Mouse (Mus musculus) kidney, embryonic 15.5 days (tissue): ENCODE measurements around the gene Rps7. TPM values are rescaled to one million over a fixed set of nuclear protein-coding genes. Genes with fewer than 3 reads are reported as not detected.

Experiments used
- ATAC-seq: fragments of 200-750 bp; cut with Nextera tagmentation; replicated peaks from 2 replicates; pipeline ENCODE4 v1.8.0; 2017; ENCODE audit warnings: moderate TSS enrichment; ENCODE audit not compliant: low FRiP score
- H3K27ac ChIP-seq: fragments of 300-500 bp; sonication (generic); 2 replicates; pipeline ENCODE4 v1.5.1; 2015; ENCODE audit warnings: mild to moderate bottlenecking, inconsistent platforms
- H3K27me3 ChIP-seq: fragments of 300-500 bp; sonication (generic); 2 replicates; pipeline ENCODE4 v1.6.1; 2015; ENCODE audit warnings: inconsistent platforms
- H3K36me3 ChIP-seq: fragments of 300-500 bp; sonication (generic); 2 replicates; pipeline ENCODE4 v1.6.1; 2015; ENCODE audit warnings: inconsistent platforms
- H3K4me1 ChIP-seq: fragments of 300-500 bp; sonication (generic); 2 replicates; pipeline ENCODE4 v1.6.1; 2015; ENCODE audit warnings: inconsistent platforms
- H3K4me2 ChIP-seq: fragments of 300-500 bp; sonication (generic); 2 replicates; pipeline ENCODE4 v1.6.1; 2015; ENCODE audit warnings: moderate library complexity, mild to moderate bottlenecking, inconsistent platforms
- H3K4me3 ChIP-seq: fragments of 300-500 bp; sonication (generic); replicated peaks from 2 replicates; pipeline ENCODE4 v1.5.1; 2015; ENCODE audit warnings: mild to moderate bottlenecking, inconsistent platforms
- H3K9ac ChIP-seq: fragments of 300-500 bp; sonication (generic); 2 replicates; pipeline ENCODE4 v1.6.1; 2015; ENCODE audit warnings: mild to moderate bottlenecking, inconsistent platforms
- H3K9me3 ChIP-seq: fragments of 300-500 bp; sonication (generic); replicated peaks from 2 replicates; pipeline ENCODE4 v1.6.1; 2016; ENCODE audit warnings: inconsistent platforms
- WGBS: fragments of 180-500 bp; shearing (Covaris S2); methylation state at CpG from one replicate; pipeline ENCODE4 v1.1.7; 2015; ENCODE audit warnings: mixed read lengths; 5-methylcytosine and 5-hydroxymethylcytosine counted together
- polyA plus RNA-seq: library from polyadenylated mRNA; unstranded; fragments of >200 nt; fragmentation: Nextera tagmentation; extraction: Ambion mirVana; gene quantifications from 2 replicates; pipeline ENCODE4 v1.2.1, GENCODE M21; 2015

Rps7 gene
- 680 and 816 TPM in 2 replicates for polyA plus RNA-seq

- Histone ChIP-seq H3K27me3 (no peaks in the 10 kb centered on the region), H3K4me2 (peak within 1 kb of the TSS; percentile 71), H3K27ac (peak within 1 kb of the TSS; percentile 89), H3K4me1 (peaks cover 18% of the 10 kb centered on the region), H3K4me3 (peak within 1 kb of the TSS; percentile 88), H3K36me3 (peaks cover 40% of the 10 kb centered on the region), H3K9me3 (no peaks in the 10 kb centered on the region), H3K9ac (peak within 1 kb of the TSS; percentile 98)
- peak; percentile 97 for ATAC-seq
- WGBS: 6% methylated on average over 69 of the region's 69 CpGs
These were observed at the start of gene Rps7 for GRCm38 (mm10) chr12:28635535-28636476. Rps7 (minus strand) TSS chr12:28635953.

- ATAC-seq: no peak
- H3K27ac ChIP-seq: no peak overlapping the region
- H3K36me3 ChIP-seq: peaks cover 52% of the 10 kb centered on the region
- no peaks in the 10 kb centered on the region for H3K9me3 ChIP-seq
- H3K4me2 ChIP-seq: no peak overlapping the region
- no peak overlapping the region for H3K4me3 ChIP-seq
- 97% methylated on average over 1 of the region's 1 CpGs for WGBS
- H3K9ac ChIP-seq: no peak overlapping the region
- no peaks in the 10 kb centered on the region for H3K27me3 ChIP-seq
- no peaks in the 10 kb centered on the region for H3K4me1 ChIP-seq
These were observed 48.9 kb upstream of the Rps7 start for GRCm38 (mm10) chr12:28684674-28685073.

GRCm38 (mm10) chr12:28675925-28676209 lies 40.1 kb upstream of the Rps7 start:
- peaks cover 25% of the 10 kb centered on the region for H3K4me1 ChIP-seq
- peaks cover 36% of the 10 kb centered on the region for H3K36me3 ChIP-seq
- ATAC-seq: no peak
- H3K9ac ChIP-seq: peak overlapping the region; percentile 67
- H3K4me2 ChIP-seq: peak overlapping the region; percentile 66
- peak overlapping the region; percentile 72 for H3K4me3 ChIP-seq
- 58% methylated on average over 5 of the region's 5 CpGs for WGBS
- peak overlapping the region; percentile 96 for H3K27ac ChIP-seq
- H3K27me3 ChIP-seq: no peaks in the 10 kb centered on the region
- no peaks in the 10 kb centered on the region for H3K9me3 ChIP-seq

- H3K4me1 ChIP-seq: peaks cover 25% of the 10 kb centered on the region
- H3K27me3 ChIP-seq: no peaks in the 10 kb centered on the region
- H3K27ac ChIP-seq: peak within 1 kb of the TSS; percentile 96
- H3K9ac ChIP-seq: peak within 1 kb of the TSS; percentile 67
- peak; percentile 94 for ATAC-seq
- peak within 1 kb of the TSS; percentile 72 for H3K4me3 ChIP-seq
- peak within 1 kb of the TSS; percentile 66 for H3K4me2 ChIP-seq
- WGBS: 4% methylated on average over 53 of the region's 53 CpGs
- H3K36me3 ChIP-seq: peaks cover 30% of the 10 kb centered on the region
- no peaks in the 10 kb centered on the region for H3K9me3 ChIP-seq
These were observed 39.6 kb upstream of the Rps7 start, which contains the start of gene Adi1 for GRCm38 (mm10) chr12:28675121-28675924. Adi1 (plus strand) TSS chr12:28675231.

GRCm38 (mm10) chr12:28674038-28674720 lies 38.4 kb upstream of the Rps7 start:
- Histone ChIP-seq H3K27me3 (no peaks in the 10 kb centered on the region), H3K27ac (0 out of 2 replicates have a peak overlapping the region, but pooled peaks have one; percentile 96), H3K4me3 (peak overlapping the region; percentile 72), H3K4me1 (peaks cover 25% of the 10 kb centered on the region), H3K9ac (no peak overlapping the region), H3K9me3 (no peaks in the 10 kb centered on the region), H3K36me3 (peaks cover 19% of the 10 kb centered on the region), H3K4me2 (peak overlapping the region; percentile 66)
- WGBS: 80% methylated on average over 10 of the region's 10 CpGs
- no peak for ATAC-seq

- Histone ChIP-seq H3K4me3 (no peak overlapping the region), H3K4me1 (peaks cover 16% of the 10 kb centered on the region), H3K36me3 (no peaks in the 10 kb centered on the region), H3K27me3 (no peaks in the 10 kb centered on the region), H3K4me2 (no peak overlapping the region), H3K9ac (no peak overlapping the region), H3K9me3 (no peaks in the 10 kb centered on the region), H3K27ac (no peak overlapping the region)
- 28% methylated on average over 8 of the region's 8 CpGs for whole genome bisulfite sequencing
- ATAC-seq: no peak
These were observed 31.5 kb upstream of the Rps7 start for GRCm38 (mm10) chr12:28667287-28667686.

- WGBS: 68% methylated on average over 4 of the region's 4 CpGs
- ATAC-seq: no peak
- Histone ChIP-seq H3K36me3 (no peaks in the 10 kb centered on the region), H3K4me1 (peaks cover 13% of the 10 kb centered on the region), H3K27ac (no peak overlapping the region), H3K4me2 (no peak overlapping the region), H3K27me3 (no peaks in the 10 kb centered on the region), H3K9me3 (no peaks in the 10 kb centered on the region), H3K9ac (no peak overlapping the region), H3K4me3 (no peak overlapping the region)
These were observed 31.0 kb upstream of the Rps7 start for GRCm38 (mm10) chr12:28666734-28667133.

- Histone ChIP-seq H3K9ac (no peak overlapping the region), H3K27ac (no peak overlapping the region), H3K4me1 (peaks cover 8% of the 10 kb centered on the region; the same call in 1 of the 2 replicates), H3K4me2 (no peak overlapping the region), H3K27me3 (no peaks in the 10 kb centered on the region), H3K4me3 (no peak overlapping the region), H3K36me3 (peaks cover 37% of the 10 kb centered on the region), H3K9me3 (no peaks in the 10 kb centered on the region)
- no peak for ATAC-seq
- WGBS: 88% methylated on average over 4 of the region's 4 CpGs
These were observed 26.9 kb upstream of the Rps7 start for GRCm38 (mm10) chr12:28662628-28663027.

GRCm38 (mm10) chr12:28649141-28650110 lies 13.7 kb upstream of the Rps7 start, which contains the start of gene Rnaseh1:
Rnaseh1 (plus strand) TSS chr12:28649602.
- WGBS: 2% methylated on average over 52 of the region's 52 CpGs
- peak within 1 kb of the TSS; percentile 51 for H3K9ac ChIP-seq

GRCm38 (mm10) chr12:28638778-28639177 lies 3.0 kb upstream of the Rps7 start:
- Histone ChIP-seq H3K36me3 (peaks cover 10% of the 10 kb centered on the region), H3K27me3 (peaks cover 14% of the 10 kb centered on the region; the same call in 1 of the 2 replicates), H3K9me3 (no peaks in the 10 kb centered on the region), H3K9ac (no peak overlapping the region), H3K4me1 (peaks cover 10% of the 10 kb centered on the region), H3K27ac (no peak overlapping the region), H3K4me3 (no peak overlapping the region), H3K4me2 (no peak overlapping the region)
- 72% methylated on average over 2 of the region's 2 CpGs for WGBS
- ATAC-seq: no peak

More at GRCm38 (mm10) chr12:28649141-28650110, 13.7 kb upstream of the Rps7 start, which contains the start of gene Rnaseh1:
- Histone ChIP-seq H3K4me1 (peaks cover 10% of the 10 kb centered on the region), H3K27ac (peak within 1 kb of the TSS; percentile 64; the same call in 1 of the 2 replicates), H3K4me3 (peak within 1 kb of the TSS; percentile 60), H3K9me3 (no peaks in the 10 kb centered on the region), H3K27me3 (0 out of 2 replicates have a peak, but pooled peaks cover 7% of the 10 kb centered on the region), H3K4me2 (peak within 1 kb of the TSS; percentile 69), H3K36me3 (peaks cover 20% of the 10 kb centered on the region)
- ATAC-seq: peak; percentile 96
